In genomic region chr15:83293144-83293543, GRCm38 (mm10) we compare ENCODE assay signal across 10 mouse cellular contexts. TPM values are rescaled to one million over a fixed set of nuclear protein-coding genes. Genes with fewer than 3 reads are reported as not detected.
DNase-seq lines count a peak whose midpoint lies in the region; ATAC-seq and TF ChIP-seq lines count a peak whose summit lies in the region.
"Had no signal": no experiment of that assay in that cellular context is flagged by ENCODE, and none has a peak within 500 bp of the region (broad histone marks: within the 10 kb centered on the region; RNA-seq: fewer than 3 reads in every experiment).

No protein-coding gene starts in this region.

- H3K27ac ChIP-seq in testis, adult 2 months (ENCODE audit: control insufficient read depth, insufficient read depth, low read depth, low read length), result peak overlapping the region; percentile 24; the same call in 1 of the 2 replicates
- peak overlapping the region; percentile 76 for H3K27ac ChIP-seq in liver, postnatal 0 days (ENCODE audit: low read depth)
- no peak overlapping the region for H3K27ac ChIP-seq in neural tube, embryonic 15.5 days (replicated peaks)

- H3K4me1 ChIP-seq in testis, adult 2 months (ENCODE audit: control insufficient read depth, insufficient read depth, low read length), result peaks cover 12% of the 10 kb centered on the region
- H3K4me1 ChIP-seq in liver, postnatal 0 days (ENCODE audit: insufficient read depth), result no peaks in the 10 kb centered on the region
- H3K4me1 ChIP-seq in neural tube, embryonic 15.5 days, result peaks cover 7% of the 10 kb centered on the region; the same call in 1 of the 2 replicates

- H3K27me3 ChIP-seq in testis, adult 2 months (ENCODE audit: control insufficient read depth, insufficient read depth, low read length), result no peaks in the 10 kb centered on the region
- no peaks in the 10 kb centered on the region for H3K27me3 ChIP-seq in liver, postnatal 0 days (ENCODE audit: insufficient read depth, low read length)
- no peaks in the 10 kb centered on the region for H3K27me3 ChIP-seq in neural tube, embryonic 15.5 days (replicated peaks)

- no peaks in the 10 kb centered on the region for H3K9me3 ChIP-seq in liver, postnatal 0 days (ENCODE audit: low read length)
- H3K9me3 ChIP-seq in neural tube, embryonic 15.5 days (replicated peaks), result no peaks in the 10 kb centered on the region
- H3K9me3 ChIP-seq: G1E had no signal

- no peak overlapping the region for H3K4me3 ChIP-seq in testis, adult 2 months (ENCODE audit: control insufficient read depth, low read depth, low read length)
- H3K4me3 ChIP-seq in liver, postnatal 0 days (ENCODE audit: low read depth, low read length), result no peak overlapping the region
- no peak overlapping the region for H3K4me3 ChIP-seq in neural tube, embryonic 15.5 days (replicated peaks)

- TF ChIP-seq POLR2A in testis, adult 2 months (IDR thresholded peaks at IDR 0.05; ENCODE audit: control insufficient read depth, low read depth, low read length), result no peak

- intact Hi-C loops in gastrocnemius, postnatal 36 days (cut with DNase I), result no loop called here

- no peak for TF ChIP-seq CTCF in testis, adult 2 months (IDR thresholded peaks at IDR 0.05; ENCODE audit: control insufficient read depth, insufficient read depth, insufficient replicate concordance, low read depth, low read length)
- TF ChIP-seq CTCF in liver, postnatal 0 days (IDR thresholded peaks at IDR 0.05; ENCODE audit: low read depth), result no peak

- no peaks in the 10 kb centered on the region for H3K36me3 ChIP-seq in testis, adult 2 months (ENCODE audit: control insufficient read depth, insufficient read depth, low read length)
- no peaks in the 10 kb centered on the region for H3K36me3 ChIP-seq in liver, postnatal 0 days (replicated peaks; ENCODE audit: insufficient read depth, low read length)
- H3K36me3 ChIP-seq in neural tube, embryonic 15.5 days, result no peaks in the 10 kb centered on the region

- WGBS in liver, postnatal 0 days (ENCODE audit: insufficient replicate concordance), result 62% methylated on average over 6 of the region's 6 CpGs
- WGBS in neural tube, embryonic 15.5 days, result 88% methylated on average over 6 of the region's 6 CpGs

- H3K9ac ChIP-seq in liver, postnatal 0 days (replicated peaks), result no peak overlapping the region
- no peak overlapping the region for H3K9ac ChIP-seq in neural tube, embryonic 15.5 days (replicated peaks)

- DNase-seq in testis, postnatal 10 days (ENCODE audit: low spot score), result no peak
- DNase-seq in kidney, adult 11 months, result peak; percentile 85
- no peak for DNase-seq in liver, postnatal 0 days
- no peak for DNase-seq in gastrocnemius, postnatal 36 days
- DNase-seq in thymus, postnatal 36 days, result no peak

- ATAC-seq in liver, postnatal 0 days, result peak; percentile 72
- no peak for ATAC-seq in neural tube, embryonic 15.5 days (ENCODE audit: low FRiP score)
- ATAC-seq in granulocyte monocyte progenitor cell, adult 5-6 weeks (replicated peaks; ENCODE audit: poor library complexity, severe bottlenecking), result no peak

- no peak overlapping the region for H3K4me2 ChIP-seq in liver, postnatal 0 days (ENCODE audit: low read depth, low read length)
- H3K4me2 ChIP-seq in neural tube, embryonic 15.5 days, result no peak overlapping the region

- TF ChIP-seq EP300 in liver, postnatal 0 days (IDR thresholded peaks at IDR 0.05; ENCODE audit: low read depth), result no peak

RNA-seq across cellular contexts. Expression of gene A4galt, which starts 41.6 kb away (rescaled TPM):
- 2.3 and 3.0 TPM in 2 replicates for polyA plus RNA-seq in testis, adult 2 months (2012; rRNA removed)
- polyA plus RNA-seq in liver, postnatal 0 days (2015; fragmentation: Nextera tagmentation; extraction: Ambion mirVana), result 0.13 and 0.25 TPM in 2 replicates
- 2.5 and 4.2 TPM in 2 replicates for polyA plus RNA-seq in neural tube, embryonic 15.5 days (2015; fragmentation: Nextera tagmentation; extraction: Ambion mirVana)
- not detected in 2 replicates for total RNA-seq in granulocyte monocyte progenitor cell, adult 5-6 weeks (2014; fragmentation: Nextera tagmentation)
- not detected in 2 replicates for total RNA-seq in granulocyte monocyte progenitor cell, adult 5-6 weeks (2017)
- total RNA-seq in gastrocnemius, postnatal 36 days (2021), result 1 to 10 TPM; 2.4 to 3.5 TPM
- total RNA-seq: megakaryocyte progenitor cell, adult 5-6 weeks had no signal
- polyA plus RNA-seq: G1E had no signal

RNA-seq across cellular contexts. Expression of gene Arfgap3, which starts 56.9 kb away (rescaled TPM):
- polyA plus RNA-seq in testis, adult 2 months (2012; rRNA removed), result 139 and 142 TPM in 2 replicates
- polyA plus RNA-seq in liver, postnatal 0 days (2015; fragmentation: Nextera tagmentation; extraction: Ambion mirVana), result 9.6 and 9.9 TPM in 2 replicates
- 37.0 and 39.6 TPM in 2 replicates for polyA plus RNA-seq in neural tube, embryonic 15.5 days (2015; fragmentation: Nextera tagmentation; extraction: Ambion mirVana)
- total RNA-seq in granulocyte monocyte progenitor cell, adult 5-6 weeks (2014; fragmentation: Nextera tagmentation), result 14.9 and 27.9 TPM in 2 replicates
- total RNA-seq in granulocyte monocyte progenitor cell, adult 5-6 weeks (2017), result 26.0 and 26.6 TPM in 2 replicates
- total RNA-seq in gastrocnemius, postnatal 36 days (2021), result 1 to 10 TPM; 5.7 to 6.1 TPM
